Mouse (Mus musculus) C2C12 (cell line): Measurements from ENCODE around the gene Agfg2.
"Not testable (repeated sequence)": the region's sequence is repeated elsewhere in the genome, so short reads cannot be mapped to it uniquely, and the experiment has no call there.

ENCODE experiments used
- CTCF ChIP-seq: IDR thresholded peaks from one replicate; pipeline ENCODE4 v1.5.1; 2011; ENCODE audit not compliant: control insufficient read depth, insufficient read depth, insufficient read length
- FOSL1 ChIP-seq: IDR thresholded peaks from one replicate; pipeline ENCODE4 v1.8.0; 2011; ENCODE audit warnings: mild to moderate bottlenecking, low read length; ENCODE audit not compliant: poor library complexity, insufficient read depth, severe bottlenecking
- MAX ChIP-seq: IDR thresholded peaks from one replicate; pipeline ENCODE4 v1.6.1; 2011; ENCODE audit warnings: mild to moderate bottlenecking, control low read depth
- MYOD1 ChIP-seq: IDR thresholded peaks from one replicate; pipeline ENCODE4 v1.6.1; 2011; ENCODE audit warnings: low read depth; ENCODE audit not compliant: control insufficient read depth, insufficient read length
- USF1 ChIP-seq: IDR thresholded peaks from one replicate; pipeline ENCODE4 v1.6.1; 2011; ENCODE audit warnings: low read depth, mild to moderate bottlenecking, control low read depth, moderate library complexity

- TF ChIP-seq CTCF, MAX, USF1, MYOD1, FOSL1: not testable (repeated sequence)
Measured at GRCm38 (mm10) chr5:137614921-137615320, 69.6 kb downstream of the Agfg2 start.
